Comparison of ENCODE assay signal across 7 mouse cellular contexts in the genomic region with DNA sequence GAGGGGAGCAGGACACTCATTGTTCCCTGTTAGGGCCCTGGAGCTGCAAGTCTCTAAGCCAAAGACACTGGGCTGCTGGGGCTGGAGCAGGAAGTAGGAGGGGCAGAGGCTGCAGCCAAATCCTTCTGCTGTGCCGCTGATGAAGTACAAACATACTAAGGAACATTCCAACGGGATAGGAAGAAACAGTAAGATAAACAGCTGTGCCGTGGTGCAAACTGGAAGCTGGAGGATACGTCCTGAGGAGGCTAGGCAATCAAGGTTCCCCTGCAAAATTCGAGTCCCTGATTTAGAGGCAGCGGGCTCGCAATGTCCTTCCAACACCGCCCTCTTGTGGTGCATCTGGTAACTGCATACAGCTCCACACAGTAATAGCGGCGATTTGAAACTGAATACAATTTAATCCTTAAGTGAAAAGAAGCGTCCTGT. TPM values are rescaled to one million over a fixed set of nuclear protein-coding genes. Genes with fewer than 3 reads are reported as not detected.
DNase-seq lines count a peak whose midpoint lies in the region; ATAC-seq and TF ChIP-seq lines count a peak whose summit lies in the region.

No protein-coding gene starts in this region.

- H3K27ac ChIP-seq in intestine, postnatal 0 days (ENCODE audit: low read depth, low read length) = no peak overlapping the region
- H3K27ac ChIP-seq in limb, embryonic 10.5 days = peak overlapping the region; percentile 51; the same call in 1 of the 2 replicates
- no peak overlapping the region for H3K27ac ChIP-seq in midbrain, embryonic 13.5 days

- H3K9me3 ChIP-seq in intestine, postnatal 0 days (ENCODE audit: control insufficient read depth) = no peaks in the 10 kb centered on the region
- no peaks in the 10 kb centered on the region for H3K9me3 ChIP-seq in limb, embryonic 10.5 days (replicated peaks)
- no peaks in the 10 kb centered on the region for H3K9me3 ChIP-seq in midbrain, embryonic 13.5 days

- no peaks in the 10 kb centered on the region for H3K36me3 ChIP-seq in intestine, postnatal 0 days (ENCODE audit: control insufficient read depth, insufficient read depth)
- no peaks in the 10 kb centered on the region for H3K36me3 ChIP-seq in limb, embryonic 10.5 days
- no peaks in the 10 kb centered on the region for H3K36me3 ChIP-seq in midbrain, embryonic 13.5 days

- peak overlapping the region; percentile 57 for H3K4me2 ChIP-seq in intestine, postnatal 0 days (replicated peaks; ENCODE audit: low read depth)
- peak overlapping the region; percentile 54 for H3K4me2 ChIP-seq in midbrain, embryonic 13.5 days (replicated peaks)

- TF ChIP-seq CTCF in intestine, postnatal 0 days (IDR thresholded peaks at IDR 0.05; ENCODE audit: low read depth) = peak; percentile 96

- no peaks in the 10 kb centered on the region for H3K4me1 ChIP-seq in intestine, postnatal 0 days (replicated peaks; ENCODE audit: control insufficient read depth, insufficient read depth, low read length)
- peaks cover 6% of the 10 kb centered on the region; the same call in 1 of the 2 replicates for H3K4me1 ChIP-seq in limb, embryonic 10.5 days
- H3K4me1 ChIP-seq in midbrain, embryonic 13.5 days (replicated peaks) = peaks cover 3% of the 10 kb centered on the region; the same call in 1 of the 2 replicates

- H3K27me3 ChIP-seq in intestine, postnatal 0 days (replicated peaks; ENCODE audit: control insufficient read depth, insufficient read depth, low read length) = no peaks in the 10 kb centered on the region
- H3K27me3 ChIP-seq in limb, embryonic 10.5 days (ENCODE audit: low read depth, poor library complexity, severe bottlenecking) = peaks cover 11% of the 10 kb centered on the region
- peaks cover 24% of the 10 kb centered on the region; the same call in 1 of the 2 replicates for H3K27me3 ChIP-seq in midbrain, embryonic 13.5 days

- under 1% methylated on average over 11 of the region's 11 CpGs for WGBS in intestine, postnatal 0 days
- under 1% methylated on average over 11 of the region's 11 CpGs for WGBS in limb, embryonic 10.5 days
- WGBS in midbrain, embryonic 13.5 days = under 1% methylated on average over 11 of the region's 11 CpGs

- H3K9ac ChIP-seq in intestine, postnatal 0 days (ENCODE audit: low read depth, low read length) = no peak overlapping the region
- 0 out of 2 replicates have a peak overlapping the region, but pooled peaks have one; percentile 24 for H3K9ac ChIP-seq in midbrain, embryonic 13.5 days (replicated peaks)

- ATAC-seq in granulocyte monocyte progenitor cell, adult 5-6 weeks (replicated peaks; ENCODE audit: poor library complexity, severe bottlenecking) = peak; percentile 90
- peak; percentile 54; the same call in 1 of the 2 replicates for ATAC-seq in intestine, postnatal 0 days
- ATAC-seq in midbrain, embryonic 13.5 days = peak; percentile 63

- peak; percentile 67 for DNase-seq in adrenal gland, adult 8-10 months
- DNase-seq in embryo, embryonic 11.5 days (ENCODE audit: low read depth, low spot score) = peak; percentile 65
- peak; percentile 92 for DNase-seq in limb, embryonic 10.5 days (ENCODE audit: low spot score)
- peak; percentile 45 to 83 for DNase-seq in spleen, adult 18-20 months

- no peak overlapping the region; the same call in 1 of the 2 replicates for H3K4me3 ChIP-seq in intestine, postnatal 0 days (ENCODE audit: low read depth, low read length)
- H3K4me3 ChIP-seq in limb, embryonic 10.5 days = peak overlapping the region; percentile 46
- H3K4me3 ChIP-seq in midbrain, embryonic 13.5 days (replicated peaks) = peak overlapping the region; percentile 24

RNA-seq across cellular contexts. Expression of gene Eno4, which starts 39.3 kb away (rescaled TPM):
- under 1 TPM; 0.24 to 0.71 (median 0.29) TPM for total RNA-seq in adrenal gland, adult 8-10 months (2022)
- not detected in 2 replicates for total RNA-seq in granulocyte monocyte progenitor cell, adult 5-6 weeks (2014; fragmentation: Nextera tagmentation)
- total RNA-seq in granulocyte monocyte progenitor cell, adult 5-6 weeks (2017) = not detected in 2 replicates
- polyA plus RNA-seq in intestine, postnatal 0 days (2015; fragmentation: Nextera tagmentation; extraction: Ambion mirVana) = 0.05 and 0.10 TPM in 2 replicates
- polyA plus RNA-seq in limb, embryonic 10.5 days (2016; fragmentation: Nextera tagmentation; extraction: Ambion mirVana) = 0.51 and 0.79 TPM in 2 replicates
- polyA plus RNA-seq in midbrain, embryonic 13.5 days (2015; fragmentation: Nextera tagmentation; extraction: Ambion mirVana) = 0.61 and 0.66 TPM in 2 replicates

RNA-seq across cellular contexts. Expression of gene Hspa12a, which starts 39.5 kb away (rescaled TPM):
- 100 to 1,000 TPM in 3 of 4 experiments, 10 to 100 TPM in 1; 90.2 to 190 (median 131) TPM for total RNA-seq in adrenal gland, adult 8-10 months (2022)
- not detected in 2 replicates for total RNA-seq in granulocyte monocyte progenitor cell, adult 5-6 weeks (2014; fragmentation: Nextera tagmentation)
- total RNA-seq in granulocyte monocyte progenitor cell, adult 5-6 weeks (2017) = 0.05 TPM in 1 of 2 replicates, not detected in the other
- 3.6 TPM in 2 replicates for polyA plus RNA-seq in intestine, postnatal 0 days (2015; fragmentation: Nextera tagmentation; extraction: Ambion mirVana)
- polyA plus RNA-seq in limb, embryonic 10.5 days (2016; fragmentation: Nextera tagmentation; extraction: Ambion mirVana) = 3.1 and 3.6 TPM in 2 replicates
- polyA plus RNA-seq in midbrain, embryonic 13.5 days (2015; fragmentation: Nextera tagmentation; extraction: Ambion mirVana) = 30.1 and 35.4 TPM in 2 replicates
